Mouse (Mus musculus) intestine, embryonic 16.5 days (tissue): ENCODE measurements around the gene D930048N14Rik. TPM values are rescaled to one million over a fixed set of nuclear protein-coding genes. Genes with fewer than 3 reads are reported as not detected.
"Not testable (repeated sequence)": the region's sequence is repeated elsewhere in the genome, so short reads cannot be mapped to it uniquely, and the experiment has no call there.

Experiments used
- ATAC-seq: fragments of 200-750 bp; cut with Nextera tagmentation; 2 replicates; pipeline ENCODE4 v1.8.0; 2017; ENCODE audit warnings: moderate TSS enrichment, moderate library complexity
- H3K27ac ChIP-seq: fragments of 300-500 bp; sonication (generic); 2 replicates; pipeline ENCODE4 v1.5.1; 2014; ENCODE audit warnings: mild to moderate bottlenecking, low read length
- H3K27me3 ChIP-seq: fragments of 300-500 bp; sonication (generic); replicated peaks from 2 replicates; pipeline ENCODE4 v1.6.1; 2014; ENCODE audit warnings: low read length, control low read depth, mixed read lengths; ENCODE audit not compliant: control insufficient read depth, insufficient read depth
- H3K36me3 ChIP-seq: fragments of 300-500 bp; sonication (generic); 2 replicates; pipeline ENCODE4 v1.6.1; 2014; ENCODE audit warnings: low read length, control low read depth; ENCODE audit not compliant: control insufficient read depth, insufficient read depth
- H3K4me1 ChIP-seq: fragments of 300-500 bp; sonication (generic); 2 replicates; pipeline ENCODE4 v1.6.1; 2014; ENCODE audit warnings: low read length, control low read depth, mixed read lengths; ENCODE audit not compliant: control insufficient read depth, insufficient read depth
- H3K4me2 ChIP-seq: fragments of 300-500 bp; sonication (generic); 2 replicates; pipeline ENCODE4 v1.6.1; 2014; ENCODE audit warnings: low read depth, low read length, control low read depth
- H3K4me3 ChIP-seq: fragments of 300-500 bp; sonication (generic); 2 replicates; pipeline ENCODE4 v1.5.1; 2014; ENCODE audit warnings: mild to moderate bottlenecking, low read length
- H3K9ac ChIP-seq: fragments of 300-500 bp; sonication (generic); 2 replicates; pipeline ENCODE4 v1.6.1; 2014; ENCODE audit warnings: low read depth, low read length
- H3K9me3 ChIP-seq: fragments of 300-500 bp; sonication (generic); 2 replicates; pipeline ENCODE4 v1.6.1; 2016; ENCODE audit warnings: low read length, control low read depth; ENCODE audit not compliant: control insufficient read depth
- WGBS: fragments of 180-500 bp; shearing (Covaris S2); extraction: QIAGEN DNeasy Blood & Tissue Kit; methylation state at CpG from one replicate; pipeline ENCODE4 v1.1.7; 2014; 5-methylcytosine and 5-hydroxymethylcytosine counted together
- polyA plus RNA-seq: library from polyadenylated mRNA; unstranded; fragments of >200 nt; fragmentation: Nextera tagmentation; extraction: Ambion mirVana; gene quantifications from 2 replicates; pipeline ENCODE4 v1.2.1, GENCODE M21; 2015

D930048N14Rik gene
- polyA plus RNA-seq, 1 experiment from 2014 or later = 3.7 TPM

DNA sequence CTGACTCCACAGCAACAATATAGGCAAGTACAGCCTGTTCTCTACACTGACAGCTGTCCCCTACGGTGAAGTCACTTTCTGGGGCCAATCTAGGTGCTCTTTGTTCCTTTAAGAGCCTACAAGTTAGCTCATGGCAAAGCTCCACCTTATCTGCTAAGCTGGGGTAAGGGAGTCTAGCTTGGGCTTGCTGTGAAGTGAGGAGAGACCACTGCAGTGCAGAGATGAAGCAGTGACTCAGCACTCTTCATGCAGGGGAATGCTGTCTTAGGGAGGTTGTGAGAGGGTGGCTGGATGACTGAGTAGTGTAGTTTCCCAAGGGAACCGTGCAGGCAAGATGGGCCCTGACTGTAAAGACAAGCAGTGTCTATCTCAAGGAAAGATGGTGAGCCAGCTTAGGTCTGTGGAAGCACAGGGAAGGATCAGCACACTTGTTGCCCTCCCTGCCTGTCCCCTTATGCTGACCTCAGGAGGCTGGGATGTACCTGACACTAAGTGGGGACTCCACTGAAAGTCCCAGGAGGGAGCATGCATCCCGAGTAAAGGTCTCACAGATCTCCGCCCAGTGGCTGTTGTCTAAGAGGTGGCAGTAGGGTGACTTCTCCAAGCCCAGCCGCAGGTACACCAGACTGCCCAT is 25.4 kb upstream of the D930048N14Rik start:
- no peaks in the 10 kb centered on the region for H3K27me3 ChIP-seq
- no peak for ATAC-seq
- 80% methylated on average over 5 of the region's 5 CpGs for WGBS
- H3K9me3 ChIP-seq = no peaks in the 10 kb centered on the region
- H3K27ac ChIP-seq = no peak overlapping the region
- no peak overlapping the region for H3K4me2 ChIP-seq
- no peak overlapping the region for H3K4me3 ChIP-seq
- H3K4me1 ChIP-seq = peaks cover 15% of the 10 kb centered on the region
- peaks cover 30% of the 10 kb centered on the region for H3K36me3 ChIP-seq
- H3K9ac ChIP-seq = no peak overlapping the region

- no peak for ATAC-seq
- Histone ChIP-seq H3K36me3 (peaks cover 30% of the 10 kb centered on the region), H3K4me1 (no peaks in the 10 kb centered on the region), H3K27me3 (no peaks in the 10 kb centered on the region), H3K4me3 (no peak overlapping the region), H3K9me3 (no peaks in the 10 kb centered on the region), H3K27ac (no peak overlapping the region), H3K9ac (no peak overlapping the region), H3K4me2 (no peak overlapping the region)
- WGBS = 93% methylated on average over 9 of the region's 9 CpGs
These were observed 23.3 kb upstream of the D930048N14Rik start for GRCm38 (mm10) chr11:51627425-51627824.

- Histone ChIP-seq H3K27ac (no peak overlapping the region), H3K4me1 (no peaks in the 10 kb centered on the region), H3K27me3 (no peaks in the 10 kb centered on the region), H3K4me3 (no peak overlapping the region), H3K4me2 (no peak overlapping the region), H3K9me3 (no peaks in the 10 kb centered on the region), H3K36me3 (peaks cover 29% of the 10 kb centered on the region), H3K9ac (no peak overlapping the region)
- 84% methylated on average over 8 of the region's 8 CpGs for WGBS
- ATAC-seq = no peak
These were observed 22.8 kb upstream of the D930048N14Rik start for GRCm38 (mm10) chr11:51627907-51628306.

DNA sequence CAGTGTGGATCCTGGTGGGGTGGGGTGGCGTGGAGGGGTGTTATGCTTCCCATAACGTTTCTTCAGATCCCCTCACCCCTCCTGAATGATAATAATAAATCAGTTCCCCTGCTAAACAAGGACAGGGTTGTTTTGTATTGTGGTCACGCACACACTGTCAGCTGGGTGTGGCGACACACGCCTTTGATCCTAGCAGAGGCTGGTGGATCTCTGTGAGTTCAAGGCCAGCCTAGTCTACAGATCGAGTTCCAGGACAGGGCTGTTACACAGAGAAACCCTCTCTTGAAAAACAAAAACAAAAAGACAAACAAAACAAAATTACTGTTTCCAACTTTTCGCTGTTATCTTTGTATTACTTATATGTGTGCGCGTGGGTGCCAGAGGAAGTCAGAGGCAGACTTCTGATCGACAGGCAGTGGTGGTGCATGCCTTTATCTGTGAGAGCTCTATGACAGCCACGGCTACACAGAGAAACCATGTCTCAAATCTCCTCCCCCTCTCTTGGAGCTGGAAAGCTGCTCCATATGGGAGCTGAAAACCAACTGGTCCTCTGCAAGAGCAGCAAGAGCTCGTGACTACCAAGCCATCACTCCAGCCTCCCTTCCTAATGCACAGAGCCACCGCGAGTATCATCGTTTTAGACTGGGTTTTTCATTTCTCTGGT is 21.0 kb upstream of the D930048N14Rik start:
- no peak overlapping the region for H3K4me3 ChIP-seq
- 82% methylated on average over 15 of the region's 15 CpGs for WGBS
- no peaks in the 10 kb centered on the region for H3K9me3 ChIP-seq
- peaks cover 13% of the 10 kb centered on the region for H3K36me3 ChIP-seq
- no peak for ATAC-seq
- H3K27ac ChIP-seq = no peak overlapping the region
- no peaks in the 10 kb centered on the region for H3K27me3 ChIP-seq
- H3K4me1 ChIP-seq = 0 out of 2 replicates have a peak, but pooled peaks cover under 1% of the 10 kb centered on the region
- no peak overlapping the region for H3K9ac ChIP-seq
- no peak overlapping the region for H3K4me2 ChIP-seq

DNA sequence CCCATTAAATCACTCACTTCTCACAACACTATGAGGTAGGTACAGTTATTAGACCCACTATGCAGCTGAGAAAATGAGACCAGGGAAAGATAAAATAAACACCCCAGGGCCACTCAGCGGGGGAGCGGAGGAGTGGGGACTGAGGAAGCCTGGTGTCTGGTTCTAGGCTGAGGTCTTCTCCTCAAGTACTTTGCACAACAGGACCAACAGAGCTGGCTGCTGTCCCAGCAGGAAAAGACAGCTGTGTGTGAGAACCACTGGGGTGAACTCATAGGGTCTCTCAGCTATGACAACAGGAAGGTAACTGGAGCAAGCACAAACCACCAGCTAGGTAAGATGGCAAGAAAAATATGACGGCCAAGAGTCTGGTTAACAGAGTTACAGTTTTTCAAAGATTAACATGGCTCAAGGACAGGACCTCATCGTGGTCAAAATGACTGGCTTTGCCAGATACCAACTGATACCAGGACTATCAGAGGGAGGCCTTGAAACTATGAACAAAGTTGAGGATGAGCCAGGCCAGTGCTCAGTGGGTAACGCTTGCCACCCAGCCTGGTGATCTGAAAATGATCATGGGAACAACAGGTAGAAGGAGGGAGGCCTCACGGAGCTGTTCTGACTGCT is 18.5 kb upstream of the D930048N14Rik start:
- H3K36me3 ChIP-seq = peaks cover 6% of the 10 kb centered on the region
- H3K4me2 ChIP-seq = no peak overlapping the region
- no peaks in the 10 kb centered on the region for H3K9me3 ChIP-seq
- WGBS = 85% methylated on average over 6 of the region's 6 CpGs
- no peak overlapping the region for H3K9ac ChIP-seq
- no peak overlapping the region for H3K4me3 ChIP-seq
- H3K27me3 ChIP-seq = no peaks in the 10 kb centered on the region
- H3K27ac ChIP-seq = no peak overlapping the region
- ATAC-seq = no peak
- H3K4me1 ChIP-seq = peaks cover 10% of the 10 kb centered on the region

DNA sequence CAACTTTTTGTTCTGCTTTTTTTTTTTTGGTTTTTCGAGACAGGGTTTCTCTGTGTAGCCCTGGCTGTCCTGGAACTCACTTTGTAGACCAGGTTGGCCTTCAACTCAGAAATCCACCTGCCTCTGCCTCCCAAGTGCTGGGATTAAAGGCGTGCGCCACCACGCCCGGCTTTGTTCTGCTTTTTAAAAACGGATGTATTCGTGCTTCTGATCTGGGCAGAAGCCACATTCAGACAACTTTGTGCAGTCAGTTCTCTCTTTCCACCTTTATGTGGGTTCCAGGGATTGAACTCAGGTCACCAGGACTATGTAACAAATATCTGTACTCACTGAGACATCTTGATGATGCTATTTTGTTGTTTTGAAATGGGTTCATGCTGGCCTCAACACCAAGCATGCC is 17.6 kb upstream of the D930048N14Rik start:
- H3K27me3 ChIP-seq, H3K4me1 ChIP-seq, H3K4me3 ChIP-seq, H3K36me3 ChIP-seq, ATAC-seq, H3K4me2 ChIP-seq, H3K9me3 ChIP-seq, H3K27ac ChIP-seq, H3K9ac ChIP-seq: not testable (repeated sequence)
- 94% methylated on average over 7 of the region's 7 CpGs for WGBS

DNA sequence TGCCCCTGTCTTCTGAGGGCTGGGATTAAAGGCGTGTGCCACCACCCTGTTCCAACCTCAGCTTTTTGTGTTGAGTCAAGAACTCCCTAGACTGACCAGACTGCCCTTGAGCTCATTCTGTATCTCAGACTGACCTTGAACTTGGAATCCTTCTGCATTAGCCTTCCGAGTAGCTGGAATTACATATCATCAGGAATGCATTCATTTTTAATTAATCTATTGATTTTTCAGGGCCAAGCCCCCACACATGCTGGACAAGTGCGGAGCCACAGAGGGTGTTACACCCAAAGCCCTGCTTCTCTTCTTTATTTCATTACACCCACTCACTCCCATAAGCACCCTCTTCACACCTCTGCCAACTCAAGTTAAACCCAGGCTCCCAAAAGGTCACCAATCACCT is 17.0 kb upstream of the D930048N14Rik start:
- Histone ChIP-seq H3K27me3 (no peaks in the 10 kb centered on the region), H3K4me3 (no peak overlapping the region), H3K9ac (no peak overlapping the region), H3K4me1 (peaks cover 10% of the 10 kb centered on the region), H3K9me3 (no peaks in the 10 kb centered on the region), H3K4me2 (no peak overlapping the region), H3K27ac (no peak overlapping the region), H3K36me3 (peaks cover under 1% of the 10 kb centered on the region; the same call in 1 of the 2 replicates)
- WGBS = 92% methylated on average over 3 of the region's 3 CpGs
- ATAC-seq = no peak

DNA sequence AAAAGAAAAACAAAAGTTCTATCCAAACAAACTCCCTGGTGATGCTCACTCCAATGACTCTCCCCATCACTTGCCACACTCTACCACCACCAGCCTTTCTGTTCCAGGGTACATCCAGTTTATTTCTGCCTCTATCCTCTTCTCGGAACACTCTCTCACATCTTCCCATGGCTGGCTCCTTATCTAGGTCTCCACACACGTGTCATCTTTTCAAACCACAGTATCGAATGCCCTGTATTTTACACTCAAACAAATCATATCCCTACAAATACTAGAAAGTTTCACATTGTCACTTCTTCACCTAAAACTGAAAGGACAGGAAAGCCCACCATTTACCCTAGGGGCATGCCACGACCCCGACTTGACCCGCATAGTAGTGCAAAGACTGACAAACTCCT is 15.6 kb upstream of the D930048N14Rik start:
- peak; percentile 2; the same call in 1 of the 2 replicates for ATAC-seq
- H3K4me3 ChIP-seq = peak overlapping the region; percentile 61
- peak overlapping the region; percentile 86 for H3K9ac ChIP-seq
- H3K36me3 ChIP-seq = no peaks in the 10 kb centered on the region
- peak overlapping the region; percentile 88 for H3K27ac ChIP-seq
- peaks cover 10% of the 10 kb centered on the region for H3K4me1 ChIP-seq
- H3K9me3 ChIP-seq = no peaks in the 10 kb centered on the region
- no peaks in the 10 kb centered on the region for H3K27me3 ChIP-seq
- H3K4me2 ChIP-seq = peak overlapping the region; percentile 81
- 14% methylated on average over 6 of the region's 6 CpGs for WGBS

GRCm38 (mm10) chr11:51635525-51636322 is 15.0 kb upstream of the D930048N14Rik start, which contains the start of gene Rmnd5b:
Gene Rmnd5b (minus strand): TSS chr11:51635896.
- Histone ChIP-seq H3K9ac (peak within 1 kb of the TSS; percentile 86), H3K4me1 (peaks cover 11% of the 10 kb centered on the region), H3K9me3 (no peaks in the 10 kb centered on the region), H3K4me2 (peak within 1 kb of the TSS; percentile 81), H3K36me3 (no peaks in the 10 kb centered on the region), H3K27ac (peak within 1 kb of the TSS; percentile 88), H3K27me3 (no peaks in the 10 kb centered on the region), H3K4me3 (peak within 1 kb of the TSS; percentile 61)
- ATAC-seq = peak; percentile 88
- WGBS = under 1% methylated on average over 61 of the region's 61 CpGs
